Mouse (Mus musculus): ENCODE measurements around the gene Sema4g.

DNA sequence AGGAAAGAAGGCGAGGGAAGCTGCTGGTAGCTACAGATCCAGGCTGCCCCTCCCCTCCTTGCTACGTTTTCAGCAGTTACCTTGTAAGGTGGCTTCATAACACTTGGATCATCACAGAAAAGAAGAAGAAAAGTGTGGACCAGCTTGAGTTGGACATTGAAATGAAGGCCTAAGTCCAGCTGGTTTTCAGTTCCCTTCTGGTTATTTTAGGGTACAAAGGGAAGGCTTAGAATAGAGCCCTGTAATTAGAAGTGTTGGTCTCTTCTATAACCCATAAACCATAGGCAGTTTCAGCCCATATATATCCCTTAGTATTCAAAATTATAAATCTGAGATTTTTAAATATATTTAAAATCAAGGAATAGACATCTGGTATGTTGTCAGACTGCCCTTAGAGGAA is 8.1 kb upstream of the Sema4g start:
- TF ChIP-seq GATA1 (IDR thresholded peaks at IDR 0.05; ENCODE audit: borderline replicate concordance, low read length) (no peak), FLI1 (IDR thresholded peaks at IDR 0.05; ENCODE audit: low read length) (no peak)

Data from megakaryocyte, embryonic 14.5 days (primary cell).